Mouse (Mus musculus): ENCODE results near the gene Gm20388. TPM values are rescaled to one million over a fixed set of nuclear protein-coding genes. Genes with fewer than 3 reads are reported as not detected.

The Gm20388 gene
- total RNA-seq, 1 experiment from 2014 or later, result 35.7 TPM

- ATAC-seq (replicated peaks; ENCODE audit: low read depth, poor library complexity, severe bottlenecking), result no peak
Observed at GRCm38 (mm10) chr8:120004705-120005381, 94.2 kb downstream of the Gm20388 start.

GRCm38 (mm10) chr8:120006645-120007160 is 96.1 kb downstream of the Gm20388 start:
- no peak for ATAC-seq (replicated peaks; ENCODE audit: low read depth, poor library complexity, severe bottlenecking)

- ATAC-seq (replicated peaks; ENCODE audit: low read depth, poor library complexity, severe bottlenecking), result no peak
Observed at GRCm38 (mm10) chr8:120007178-120007577, 96.5 kb downstream of the Gm20388 start.

GRCm38 (mm10) chr8:120009284-120009683 is 98.6 kb downstream of the Gm20388 start:
- ATAC-seq (replicated peaks; ENCODE audit: low read depth, poor library complexity, severe bottlenecking), result no peak

GRCm38 (mm10) chr8:120012491-120012890 is 101.8 kb downstream of the Gm20388 start:
- ATAC-seq (replicated peaks; ENCODE audit: low read depth, poor library complexity, severe bottlenecking), result no peak

- no peak for ATAC-seq (replicated peaks; ENCODE audit: low read depth, poor library complexity, severe bottlenecking)
Observed at GRCm38 (mm10) chr8:120012927-120013326, 102.3 kb downstream of the Gm20388 start.

GRCm38 (mm10) chr8:120014267-120015023 is 103.8 kb downstream of the Gm20388 start:
- peak; percentile 31; the same call in 1 of the 2 replicates for ATAC-seq (replicated peaks; ENCODE audit: low read depth, poor library complexity, severe bottlenecking)

- no peak for ATAC-seq (replicated peaks; ENCODE audit: low read depth, poor library complexity, severe bottlenecking)
Observed at GRCm38 (mm10) chr8:120015916-120016315, 105.3 kb downstream of the Gm20388 start.

GRCm38 (mm10) chr8:120016424-120016823 is 105.8 kb downstream of the Gm20388 start:
- peak; percentile 76 for ATAC-seq (replicated peaks; ENCODE audit: low read depth, poor library complexity, severe bottlenecking)

- no peak for ATAC-seq (replicated peaks; ENCODE audit: low read depth, poor library complexity, severe bottlenecking)
Observed at GRCm38 (mm10) chr8:120017349-120017748, 106.7 kb downstream of the Gm20388 start.

- no peak for ATAC-seq (replicated peaks; ENCODE audit: low read depth, poor library complexity, severe bottlenecking)
Observed at GRCm38 (mm10) chr8:120017786-120018185, 107.1 kb downstream of the Gm20388 start.

GRCm38 (mm10) chr8:120018379-120018778 is 107.7 kb downstream of the Gm20388 start:
- no peak for ATAC-seq (replicated peaks; ENCODE audit: low read depth, poor library complexity, severe bottlenecking)

- no peak for ATAC-seq (replicated peaks; ENCODE audit: low read depth, poor library complexity, severe bottlenecking)
Observed at GRCm38 (mm10) chr8:120019297-120019696, 108.7 kb downstream of the Gm20388 start.

- ATAC-seq (replicated peaks; ENCODE audit: low read depth, poor library complexity, severe bottlenecking), result no peak
Observed at GRCm38 (mm10) chr8:120020298-120020697, 109.7 kb downstream of the Gm20388 start.

- ATAC-seq (replicated peaks; ENCODE audit: low read depth, poor library complexity, severe bottlenecking), result peak; percentile 43; the same call in 1 of the 2 replicates
Observed at GRCm38 (mm10) chr8:120026199-120026598, 115.6 kb downstream of the Gm20388 start.

GRCm38 (mm10) chr8:120026991-120027390 is 116.3 kb downstream of the Gm20388 start:
- ATAC-seq (replicated peaks; ENCODE audit: low read depth, poor library complexity, severe bottlenecking), result peak; percentile 64

- ATAC-seq (replicated peaks; ENCODE audit: low read depth, poor library complexity, severe bottlenecking), result no peak
Observed at GRCm38 (mm10) chr8:120030447-120030846, 119.8 kb downstream of the Gm20388 start.

- no peak for ATAC-seq (replicated peaks; ENCODE audit: low read depth, poor library complexity, severe bottlenecking)
Observed at GRCm38 (mm10) chr8:120032549-120033208, 122.0 kb downstream of the Gm20388 start.

GRCm38 (mm10) chr8:120034471-120034870 is 123.8 kb downstream of the Gm20388 start:
- no peak for ATAC-seq (replicated peaks; ENCODE audit: low read depth, poor library complexity, severe bottlenecking)

- ATAC-seq (replicated peaks; ENCODE audit: low read depth, poor library complexity, severe bottlenecking), result no peak
Observed at GRCm38 (mm10) chr8:120036111-120036510, 125.5 kb downstream of the Gm20388 start.

GRCm38 (mm10) chr8:120036578-120036977 is 125.9 kb downstream of the Gm20388 start:
- no peak for ATAC-seq (replicated peaks; ENCODE audit: low read depth, poor library complexity, severe bottlenecking)

Measured in common myeloid progenitor, adult 5-6 weeks (primary cell).